Mouse (Mus musculus) cortical plate, adult 2 months (tissue): ENCODE results near the gene Cd46.

Source experiments
- CTCF ChIP-seq: fragments of 200-500 bp; IDR thresholded peaks from 2 replicates; pipeline ENCODE4 v1.5.1; 2011; ENCODE audit warnings: mild to moderate bottlenecking, control low read depth, low read length; ENCODE audit not compliant: insufficient read depth; ENCODE audit errors: extremely low read depth
- POLR2A ChIP-seq: fragments of 200-500 bp; IDR thresholded peaks from 2 replicates; pipeline ENCODE4 v1.6.1; 2011; ENCODE audit warnings: mild to moderate bottlenecking, low read length, control low read depth; ENCODE audit not compliant: insufficient read depth; ENCODE audit errors: extremely low read depth

GRCm38 (mm10) chr1:195038386-195038785 lies 53.7 kb downstream of the Cd46 start:
- TF ChIP-seq POLR2A (no peak), CTCF (no peak)
